In genomic region chr14:76854965-76855364, GRCm38 (mm10) we compare ENCODE assay signal across 19 mouse cellular contexts.
"Had no signal": no experiment of that assay in that cellular context is flagged by ENCODE, and none has a peak within 500 bp of the region (broad histone marks: within the 10 kb centered on the region; RNA-seq: fewer than 3 reads in every experiment).

No protein-coding gene starts in this region.

- H3K4me2 ChIP-seq: limb, embryonic 13.5 days; liver, embryonic 12.5 days; liver, embryonic 15.5 days; midbrain, embryonic 11.5 days; stomach, embryonic 15.5 days had no signal

- H3K9me3 ChIP-seq: limb, embryonic 13.5 days; liver, embryonic 12.5 days; liver, embryonic 15.5 days; stomach, embryonic 15.5 days had no signal

- ATAC-seq: liver, embryonic 12.5 days had no signal

- H3K27me3 ChIP-seq: limb, embryonic 13.5 days; stomach, embryonic 15.5 days had no signal

- H3K36me3 ChIP-seq: limb, embryonic 13.5 days; liver, embryonic 12.5 days; liver, embryonic 15.5 days; stomach, embryonic 15.5 days had no signal

- H3K9ac ChIP-seq: limb, embryonic 13.5 days; liver, embryonic 12.5 days; liver, embryonic 15.5 days; stomach, embryonic 15.5 days had no signal

- H3K4me3 ChIP-seq: limb, embryonic 13.5 days; liver, embryonic 12.5 days; liver, embryonic 15.5 days; stomach, embryonic 15.5 days had no signal

- DNase-seq: kidney, adult 11 months; kidney, adult 8-10 months; kidney, postnatal 4 days; left cerebral cortex, postnatal 4 days; liver; lung, adult 18-20 months; lung, postnatal 14 days; lung, postnatal 4 days; midbrain, embryonic 14.5 days; right cerebral cortex, postnatal 25 days; spleen, adult 18-20 months; thymus, adult 18-20 months; thymus, postnatal 36 days had no signal

- H3K27ac ChIP-seq: kidney, postnatal 0 days; limb, embryonic 13.5 days; liver, embryonic 12.5 days; liver, embryonic 15.5 days; stomach, embryonic 15.5 days had no signal
